Mouse (Mus musculus) hindbrain, postnatal 0 days (tissue): ENCODE measurements around the gene Dio1. TPM values are rescaled to one million over a fixed set of nuclear protein-coding genes. Genes with fewer than 3 reads are reported as not detected.
A peak's percentile ranks its signal among the peaks of the same experiment; 100 is the strongest.

Source experiments
- ATAC-seq: fragments of 200-750 bp; cut with Nextera tagmentation; 2 replicates; pipeline ENCODE4 v1.8.0; 2017; ENCODE audit warnings: mild to moderate bottlenecking, moderate TSS enrichment, moderate library complexity
- DNase-seq: peaks from one replicate; pipeline ENCODE4 v3.0.0-alpha.2; 2015; ENCODE audit warnings: low spot score
- H3K27ac ChIP-seq: fragments of 300-500 bp; sonication (generic); 2 replicates; pipeline ENCODE4 v1.5.1; 2014; ENCODE audit warnings: mild to moderate bottlenecking
- H3K27me3 ChIP-seq: fragments of 300-500 bp; sonication (generic); 2 replicates; pipeline ENCODE4 v1.6.1; 2014; ENCODE audit warnings: low read length, mixed read lengths; ENCODE audit not compliant: insufficient read depth
- H3K36me3 ChIP-seq: fragments of 300-500 bp; sonication (generic); 2 replicates; pipeline ENCODE4 v1.6.1; 2014; ENCODE audit warnings: low read length, mixed read lengths; ENCODE audit not compliant: insufficient read depth
- H3K4me1 ChIP-seq: fragments of 300-500 bp; sonication (generic); 2 replicates; pipeline ENCODE4 v1.6.1; 2014; ENCODE audit warnings: antibody characterized with exemption, low read length, mixed read lengths; ENCODE audit not compliant: insufficient read depth
- H3K4me2 ChIP-seq: fragments of 300-500 bp; sonication (generic); 2 replicates; pipeline ENCODE4 v1.6.1; 2014; ENCODE audit warnings: low read depth, mild to moderate bottlenecking, low read length, moderate library complexity, mixed read lengths
- H3K4me3 ChIP-seq: fragments of 300-500 bp; sonication (generic); 2 replicates; pipeline ENCODE4 v1.5.1; 2014; ENCODE audit warnings: low read length
- H3K9ac ChIP-seq: fragments of 300-500 bp; sonication (generic); replicated peaks from 2 replicates; pipeline ENCODE4 v1.6.1; 2014; ENCODE audit warnings: mild to moderate bottlenecking, low read length, moderate library complexity, mixed read lengths
- H3K9me3 ChIP-seq: fragments of 300-500 bp; sonication (generic); 2 replicates; pipeline ENCODE4 v1.6.1; 2016; ENCODE audit warnings: low read length, mixed read lengths
- CTCF ChIP-seq: IDR thresholded peaks from 2 replicates; pipeline ENCODE4 v1.5.1; 2016; ENCODE audit warnings: antibody characterized with exemption, control low read depth, low read depth
- WGBS: fragments of 180-500 bp; shearing (Covaris S2); extraction: QIAGEN DNeasy Blood & Tissue Kit; methylation state at CpG from one replicate; pipeline ENCODE4 v1.1.7; 2014; 5-methylcytosine and 5-hydroxymethylcytosine counted together
- polyA plus RNA-seq: library from polyadenylated mRNA; unstranded; fragments of >200 nt; fragmentation: Nextera tagmentation; extraction: Ambion mirVana; gene quantifications from 2 replicates; pipeline ENCODE4 v1.2.1, GENCODE M21; 2015
- total RNA-seq: library from RNA; depleted of rRNA; stranded (reverse); fragments of >200 nt; gene quantifications from 2 replicates; pipeline ENCODE4 v1.2.3, GENCODE M21; 2014

Dio1 gene
- total and polyA plus RNA-seq, 2 experiments from 2014 or later, result not detected

DNA sequence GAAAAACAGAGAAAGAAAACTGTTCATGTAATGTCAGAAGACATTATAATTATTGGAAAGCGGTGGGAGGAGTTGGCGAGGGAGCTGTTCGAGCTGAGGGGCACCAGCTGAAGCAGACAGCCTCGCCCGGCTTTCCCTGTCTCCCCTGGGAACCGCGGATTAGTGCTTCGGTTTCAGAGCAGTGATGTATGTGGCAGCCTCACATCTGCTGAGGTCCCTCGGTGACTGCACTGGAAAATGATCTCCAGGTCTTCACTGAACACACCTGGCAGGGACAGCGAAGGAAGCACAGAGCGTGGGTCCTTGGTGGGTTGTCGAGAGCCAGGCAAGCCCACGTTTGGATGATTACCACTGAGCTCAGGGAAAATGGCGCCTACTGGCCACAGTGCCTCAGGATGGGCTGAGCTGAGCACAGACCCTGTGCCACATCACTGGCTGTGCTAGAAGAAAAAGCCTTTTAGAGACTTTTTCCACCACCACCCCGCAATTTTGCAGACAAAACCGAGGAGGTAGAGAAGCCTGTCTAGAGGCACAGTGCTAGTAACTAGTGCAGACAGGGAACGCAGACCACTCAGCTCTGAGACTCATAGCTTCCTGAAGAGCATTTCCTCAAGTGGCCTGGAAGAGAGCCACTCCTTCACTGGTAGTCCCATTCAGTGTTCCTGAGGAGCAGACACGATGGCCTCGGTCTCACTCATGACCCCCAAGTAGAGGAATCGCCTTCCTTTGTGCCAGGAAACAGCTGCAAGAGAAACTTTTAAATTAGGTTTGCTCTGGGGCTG lies 41.8 kb upstream of the Dio1 start:
- no peak overlapping the region for H3K27ac ChIP-seq
- H3K9ac ChIP-seq, result no peak overlapping the region
- peak; percentile 49 for DNase-seq
- no peaks in the 10 kb centered on the region for H3K27me3 ChIP-seq
- no peak overlapping the region for H3K4me3 ChIP-seq
- peaks cover 3% of the 10 kb centered on the region; the same call in 1 of the 2 replicates for H3K36me3 ChIP-seq
- TF ChIP-seq CTCF, result no peak
- no peaks in the 10 kb centered on the region for H3K9me3 ChIP-seq
- no peaks in the 10 kb centered on the region for H3K4me1 ChIP-seq
- no peak overlapping the region for H3K4me2 ChIP-seq
- WGBS, result 53% methylated on average over 20 of the region's 20 CpGs
- ATAC-seq, result peak; percentile 38

DNA sequence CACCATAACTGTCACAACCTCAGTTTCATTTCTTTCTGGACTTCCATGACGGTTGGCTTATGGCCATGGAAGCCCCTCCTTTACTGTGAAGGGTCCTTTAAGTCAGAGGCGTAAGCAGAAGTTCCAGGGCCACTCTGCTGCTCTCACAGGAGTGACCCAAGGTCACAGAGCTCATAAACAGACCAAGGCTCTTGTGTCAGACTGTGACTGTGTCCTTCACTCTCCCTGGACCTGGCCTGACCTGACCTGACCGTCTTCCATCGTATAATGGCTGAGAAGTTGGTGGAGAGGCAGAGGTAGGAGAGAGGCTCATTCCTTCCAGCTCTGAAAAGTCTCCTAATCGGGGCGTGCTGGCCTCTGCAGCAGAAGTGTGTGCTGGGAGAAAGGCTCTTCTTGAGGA lies 40.3 kb upstream of the Dio1 start:
- Histone ChIP-seq H3K4me1 (no peaks in the 10 kb centered on the region), H3K9me3 (no peaks in the 10 kb centered on the region), H3K27me3 (no peaks in the 10 kb centered on the region), H3K4me2 (no peak overlapping the region), H3K9ac (no peak overlapping the region), H3K27ac (no peak overlapping the region), H3K4me3 (no peak overlapping the region), H3K36me3 (peaks cover 3% of the 10 kb centered on the region; the same call in 1 of the 2 replicates)
- DNase-seq, result no peak
- no peak for TF ChIP-seq CTCF
- no peak for ATAC-seq
- 89% methylated on average over 6 of the region's 6 CpGs for WGBS

DNA sequence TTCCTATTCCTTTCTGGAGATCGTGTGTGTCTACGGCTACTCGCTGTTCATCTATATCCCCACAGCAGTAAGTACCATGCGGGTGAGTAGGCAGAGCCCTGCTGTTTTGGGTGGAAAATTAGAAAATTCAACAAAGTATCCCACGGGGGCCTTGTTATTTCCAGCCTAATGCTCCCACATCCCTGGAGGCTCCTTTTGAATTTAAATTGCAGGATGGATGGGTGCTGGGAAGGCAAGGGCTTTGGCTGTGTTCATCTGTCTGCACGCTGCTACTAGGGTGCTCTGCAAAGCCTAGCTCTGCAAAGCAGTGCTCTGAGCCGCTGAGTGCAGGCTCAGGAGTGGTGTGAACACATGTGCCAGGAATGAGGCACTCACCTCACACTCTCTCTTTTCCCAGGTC lies 37.6 kb upstream of the Dio1 start:
- DNase-seq (peak; percentile 20), ATAC-seq (no peak)
- TF ChIP-seq CTCF, result no peak
- 72% methylated on average over 7 of the region's 7 CpGs for WGBS
- H3K36me3 ChIP-seq, result no peaks in the 10 kb centered on the region
- H3K9ac ChIP-seq, result no peak overlapping the region
- H3K27ac ChIP-seq, result no peak overlapping the region
- H3K27me3 ChIP-seq, result no peaks in the 10 kb centered on the region
- H3K4me3 ChIP-seq, result no peak overlapping the region
- H3K9me3 ChIP-seq, result no peaks in the 10 kb centered on the region
- no peak overlapping the region for H3K4me2 ChIP-seq
- 0 out of 2 replicates have a peak, but pooled peaks cover 3% of the 10 kb centered on the region for H3K4me1 ChIP-seq

DNA sequence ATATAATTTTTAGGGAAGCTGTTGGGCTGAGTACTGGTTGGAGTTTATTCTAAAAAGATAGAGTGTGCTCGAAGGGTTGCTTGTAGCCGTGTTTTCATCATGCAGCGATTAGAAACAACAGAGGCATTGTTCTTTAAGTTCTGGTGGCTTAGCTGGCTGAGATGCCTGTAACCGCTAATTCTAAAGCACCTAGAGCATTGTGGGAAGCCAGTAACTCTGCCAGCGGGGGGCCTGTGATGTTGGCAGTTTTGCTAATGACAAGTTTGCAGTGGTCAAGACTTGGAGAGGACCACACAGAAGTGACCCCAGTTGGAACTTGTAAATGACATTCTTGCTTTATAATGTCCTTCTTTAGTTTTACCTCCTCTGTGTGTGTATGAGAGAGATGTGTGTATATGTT lies 34.4 kb upstream of the Dio1 start:
- 35% methylated on average over 5 of the region's 5 CpGs for WGBS
- no peak overlapping the region for H3K4me3 ChIP-seq
- TF ChIP-seq CTCF, result no peak
- H3K9ac ChIP-seq, result no peak overlapping the region
- H3K9me3 ChIP-seq, result no peaks in the 10 kb centered on the region
- 0 out of 2 replicates have a peak overlapping the region, but pooled peaks have one; percentile 41 for H3K27ac ChIP-seq
- H3K4me2 ChIP-seq, result 0 out of 2 replicates have a peak overlapping the region, but pooled peaks have one; percentile 1
- ATAC-seq (no peak), DNase-seq (peak; percentile 41)
- H3K36me3 ChIP-seq, result peaks cover 2% of the 10 kb centered on the region; the same call in 1 of the 2 replicates
- 0 out of 2 replicates have a peak, but pooled peaks cover 3% of the 10 kb centered on the region for H3K4me1 ChIP-seq
- no peaks in the 10 kb centered on the region for H3K27me3 ChIP-seq

DNA sequence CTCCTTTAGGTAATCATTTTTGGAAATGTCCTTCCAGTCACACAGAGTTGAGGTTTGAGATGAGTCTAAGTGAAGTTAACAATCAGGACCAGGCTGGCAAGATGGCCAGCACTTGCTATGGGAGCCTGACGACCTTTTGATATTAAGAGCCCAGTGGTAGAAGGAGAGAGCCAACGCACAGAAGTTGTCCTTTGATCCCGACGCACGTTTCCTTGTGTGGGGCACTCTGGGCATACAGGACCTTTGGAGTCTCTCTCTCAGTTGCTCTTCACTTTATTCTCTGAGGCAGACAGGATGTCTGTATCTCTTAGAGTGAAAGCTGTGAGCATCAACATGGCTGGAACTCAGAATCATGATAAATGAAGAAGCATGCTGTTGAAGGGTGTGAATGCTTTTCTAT lies 30.5 kb upstream of the Dio1 start:
- H3K27me3 ChIP-seq, result no peaks in the 10 kb centered on the region
- WGBS, result 87% methylated on average over 5 of the region's 5 CpGs
- DNase-seq (no peak), ATAC-seq (no peak)
- H3K27ac ChIP-seq, result no peak overlapping the region
- no peak overlapping the region for H3K4me2 ChIP-seq
- H3K36me3 ChIP-seq, result peaks cover 5% of the 10 kb centered on the region; the same call in 1 of the 2 replicates
- H3K4me3 ChIP-seq, result no peak overlapping the region
- H3K9me3 ChIP-seq, result no peaks in the 10 kb centered on the region
- H3K4me1 ChIP-seq, result 0 out of 2 replicates have a peak, but pooled peaks cover 3% of the 10 kb centered on the region
- H3K9ac ChIP-seq, result no peak overlapping the region
- TF ChIP-seq CTCF, result no peak

GRCm38 (mm10) chr4:107336356-107336755 lies 29.4 kb upstream of the Dio1 start:
- 81% methylated on average over 8 of the region's 8 CpGs for WGBS
- Histone ChIP-seq H3K4me2 (no peak overlapping the region), H3K4me3 (no peak overlapping the region), H3K9me3 (no peaks in the 10 kb centered on the region), H3K9ac (no peak overlapping the region), H3K4me1 (0 out of 2 replicates have a peak, but pooled peaks cover 3% of the 10 kb centered on the region), H3K36me3 (peaks cover 5% of the 10 kb centered on the region; the same call in 1 of the 2 replicates), H3K27ac (no peak overlapping the region), H3K27me3 (no peaks in the 10 kb centered on the region)
- ATAC-seq (no peak), DNase-seq (no peak)
- TF ChIP-seq CTCF, result no peak

GRCm38 (mm10) chr4:107333514-107333913 lies 26.5 kb upstream of the Dio1 start:
- DNase-seq (no peak), ATAC-seq (no peak)
- peaks cover 5% of the 10 kb centered on the region; the same call in 1 of the 2 replicates for H3K36me3 ChIP-seq
- H3K4me1 ChIP-seq, result no peaks in the 10 kb centered on the region
- H3K9ac ChIP-seq, result no peak overlapping the region
- H3K27ac ChIP-seq, result no peak overlapping the region
- peak; percentile 30 for TF ChIP-seq CTCF
- 95% methylated on average over 4 of the region's 4 CpGs for WGBS
- no peak overlapping the region for H3K4me2 ChIP-seq
- H3K4me3 ChIP-seq, result no peak overlapping the region
- H3K27me3 ChIP-seq, result no peaks in the 10 kb centered on the region
- no peaks in the 10 kb centered on the region for H3K9me3 ChIP-seq
